Mouse (Mus musculus) embryonic facial prominence, embryonic 11.5 days (tissue): ENCODE measurements around the gene Hivep1. TPM values are rescaled to one million over a fixed set of nuclear protein-coding genes. Genes with fewer than 3 reads are reported as not detected.

Experiments used
- ATAC-seq: fragments of 200-750 bp; cut with Nextera tagmentation; replicated peaks from 2 replicates; pipeline ENCODE4 v1.8.0; 2017; ENCODE audit warnings: low read depth; ENCODE audit not compliant: insufficient number of reproducible peaks, low FRiP score, low TSS enrichment
- DNase-seq: peaks from one replicate; pipeline ENCODE4 v3.0.0-alpha.2; 2015; ENCODE audit warnings: low spot score
- H3K27ac ChIP-seq: fragments of 300-500 bp; sonication (generic); replicated peaks from 2 replicates; pipeline ENCODE4 v1.5.1; 2014; ENCODE audit warnings: mild to moderate bottlenecking, low read depth, low read length, control low read depth
- H3K27me3 ChIP-seq: fragments of 300-500 bp; sonication (generic); 2 replicates; pipeline ENCODE4 v1.6.1; 2014; ENCODE audit warnings: mild to moderate bottlenecking, low read length, moderate library complexity, mixed read lengths; ENCODE audit not compliant: control insufficient read depth, insufficient read depth
- H3K36me3 ChIP-seq: fragments of 300-500 bp; sonication (generic); replicated peaks from 2 replicates; pipeline ENCODE4 v1.6.1; 2014; ENCODE audit warnings: low read depth, mild to moderate bottlenecking, low read length, moderate library complexity, mixed read lengths; ENCODE audit not compliant: control insufficient read depth, insufficient read depth
- H3K4me1 ChIP-seq: fragments of 300-500 bp; sonication (generic); 2 replicates; pipeline ENCODE4 v1.6.1; 2014; ENCODE audit warnings: low read length, mixed read lengths; ENCODE audit not compliant: control insufficient read depth, insufficient read depth
- H3K4me2 ChIP-seq: fragments of 300-500 bp; sonication (generic); 2 replicates; pipeline ENCODE4 v1.6.1; 2014; ENCODE audit warnings: low read depth, mild to moderate bottlenecking, control low read depth, low read length, moderate library complexity
- H3K4me3 ChIP-seq: fragments of 300-500 bp; sonication (generic); 2 replicates; pipeline ENCODE4 v1.5.1; 2014; ENCODE audit warnings: low read depth, low read length, control low read depth
- H3K9ac ChIP-seq: fragments of 300-500 bp; sonication (generic); replicated peaks from 2 replicates; pipeline ENCODE4 v1.6.1; 2014; ENCODE audit warnings: mild to moderate bottlenecking, control low read depth, low read length
- H3K9me3 ChIP-seq: fragments of 300-500 bp; sonication (generic); replicated peaks from 2 replicates; pipeline ENCODE4 v1.6.1; 2016; ENCODE audit warnings: mild to moderate bottlenecking, low read length, inconsistent platforms, mixed read lengths; ENCODE audit not compliant: control insufficient read depth
- WGBS: fragments of 180-500 bp; shearing (Covaris S2); extraction: QIAGEN DNeasy Blood & Tissue Kit; methylation state at CpG from one replicate; pipeline ENCODE4 v1.1.7; 2014; 5-methylcytosine and 5-hydroxymethylcytosine counted together
- polyA plus RNA-seq: library from polyadenylated mRNA; unstranded; fragments of >200 nt; fragmentation: Nextera tagmentation; extraction: Ambion mirVana; gene quantifications from 2 replicates; pipeline ENCODE4 v1.2.1, GENCODE M21; 2014

Hivep1 gene
- polyA plus RNA-seq, 1 experiment from 2014 or later, result 13.1 TPM

DNA sequence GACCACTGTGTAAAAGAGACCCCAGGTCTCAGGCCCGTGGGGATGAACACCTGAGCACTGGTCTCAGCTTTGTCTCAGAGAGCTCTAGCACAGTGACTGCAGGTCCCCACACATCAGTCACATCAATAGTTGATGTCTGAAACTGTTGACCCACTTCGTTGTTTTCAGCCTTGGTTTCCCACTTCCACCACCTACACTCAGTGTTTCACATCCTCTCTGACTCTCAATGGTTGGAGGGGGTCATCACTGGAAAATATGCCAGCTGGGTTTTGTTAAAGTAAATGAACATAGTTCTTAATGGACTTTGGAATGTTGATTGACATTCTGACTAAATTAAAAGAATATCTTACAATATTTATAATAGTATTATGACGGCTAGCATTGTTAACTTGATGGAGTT, 58.6 kb downstream of the Hivep1 start:
- no peak for DNase-seq
- Histone ChIP-seq H3K4me1 (no peaks in the 10 kb centered on the region), H3K27me3 (no peaks in the 10 kb centered on the region), H3K4me2 (no peak overlapping the region), H3K4me3 (no peak overlapping the region), H3K9me3 (no peaks in the 10 kb centered on the region), H3K9ac (no peak overlapping the region), H3K36me3 (no peaks in the 10 kb centered on the region), H3K27ac (no peak overlapping the region)
- no peak for ATAC-seq
- WGBS, result 89% methylated on average over 3 of the region's 3 CpGs

DNA sequence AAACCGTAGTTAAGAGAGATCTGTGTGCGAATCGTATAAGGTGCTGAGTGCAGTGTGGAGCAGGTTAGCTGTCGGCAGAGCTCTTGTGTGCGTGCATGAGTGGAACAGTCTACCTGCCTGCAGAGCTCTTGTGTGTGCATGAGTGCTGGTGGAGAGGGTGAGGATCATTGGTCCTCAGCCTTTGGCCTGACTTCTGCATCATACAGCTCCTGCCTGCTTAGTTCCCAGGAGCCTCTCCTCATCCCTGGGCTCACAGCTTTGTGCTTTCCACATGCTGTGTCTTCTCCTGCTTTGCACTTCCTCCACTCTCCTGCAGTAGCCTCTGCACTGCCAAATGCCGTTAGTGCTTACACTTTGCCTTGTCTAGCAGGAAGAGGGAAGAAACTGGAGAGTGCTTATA, 60.2 kb downstream of the Hivep1 start:
- ATAC-seq (no peak), DNase-seq (no peak)
- Histone ChIP-seq H3K4me2 (no peak overlapping the region), H3K4me3 (no peak overlapping the region), H3K9me3 (no peaks in the 10 kb centered on the region), H3K27ac (no peak overlapping the region), H3K27me3 (no peaks in the 10 kb centered on the region), H3K4me1 (no peaks in the 10 kb centered on the region), H3K9ac (no peak overlapping the region), H3K36me3 (no peaks in the 10 kb centered on the region)
- 86% methylated on average over 6 of the region's 6 CpGs for WGBS

DNA sequence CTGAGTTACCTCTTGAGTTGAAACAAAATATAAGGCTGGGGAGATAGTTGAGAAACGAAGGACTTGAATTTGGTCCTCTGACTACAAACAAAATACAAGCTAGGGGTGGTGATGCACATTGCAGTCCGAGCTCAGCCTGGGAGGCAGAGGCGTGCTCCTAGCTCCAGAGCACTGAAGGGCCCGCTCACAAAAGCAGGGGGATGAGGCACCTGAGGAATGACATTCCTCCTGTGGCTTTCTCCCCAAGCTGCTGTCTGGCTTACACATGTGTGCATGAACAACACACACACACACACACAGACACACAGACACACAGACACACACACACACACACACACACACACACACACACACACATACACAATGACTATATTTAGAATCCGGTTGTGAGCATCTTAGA, 60.9 kb downstream of the Hivep1 start:
- no peaks in the 10 kb centered on the region for H3K27me3 ChIP-seq
- no peak overlapping the region for H3K4me2 ChIP-seq
- H3K9ac ChIP-seq, result no peak overlapping the region
- ATAC-seq, result no peak
- no peak for DNase-seq
- H3K4me3 ChIP-seq, result no peak overlapping the region
- no peaks in the 10 kb centered on the region for H3K36me3 ChIP-seq
- no peaks in the 10 kb centered on the region for H3K9me3 ChIP-seq
- WGBS, result 81% methylated on average over 5 of the region's 5 CpGs
- no peak overlapping the region for H3K27ac ChIP-seq
- no peaks in the 10 kb centered on the region for H3K4me1 ChIP-seq

DNA sequence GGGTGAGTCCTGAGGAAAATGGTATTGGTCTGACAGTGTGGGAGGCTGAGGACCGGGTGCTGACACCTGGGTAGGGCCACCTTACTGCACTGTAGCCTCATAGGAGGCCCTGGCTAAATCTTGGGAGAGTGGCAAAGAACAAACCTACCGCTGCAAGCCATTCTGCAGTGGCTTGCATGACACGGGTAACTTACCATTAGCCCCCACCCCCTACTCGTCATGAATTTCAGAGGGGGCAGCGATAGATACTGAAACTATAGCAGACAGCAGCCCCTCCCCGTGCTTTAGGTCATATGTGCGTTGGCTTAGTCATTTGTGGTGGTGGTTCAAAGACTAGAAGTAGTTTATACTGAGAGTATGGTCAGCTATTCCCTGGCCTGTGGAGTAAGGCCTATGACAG, 61.8 kb downstream of the Hivep1 start:
- no peaks in the 10 kb centered on the region for H3K4me1 ChIP-seq
- no peak for ATAC-seq
- no peaks in the 10 kb centered on the region for H3K27me3 ChIP-seq
- no peak overlapping the region for H3K4me2 ChIP-seq
- no peak overlapping the region for H3K27ac ChIP-seq
- H3K9me3 ChIP-seq, result no peaks in the 10 kb centered on the region
- no peaks in the 10 kb centered on the region for H3K36me3 ChIP-seq
- no peak for DNase-seq
- 93% methylated on average over 7 of the region's 7 CpGs for WGBS
- no peak overlapping the region for H3K4me3 ChIP-seq
- H3K9ac ChIP-seq, result no peak overlapping the region

DNA sequence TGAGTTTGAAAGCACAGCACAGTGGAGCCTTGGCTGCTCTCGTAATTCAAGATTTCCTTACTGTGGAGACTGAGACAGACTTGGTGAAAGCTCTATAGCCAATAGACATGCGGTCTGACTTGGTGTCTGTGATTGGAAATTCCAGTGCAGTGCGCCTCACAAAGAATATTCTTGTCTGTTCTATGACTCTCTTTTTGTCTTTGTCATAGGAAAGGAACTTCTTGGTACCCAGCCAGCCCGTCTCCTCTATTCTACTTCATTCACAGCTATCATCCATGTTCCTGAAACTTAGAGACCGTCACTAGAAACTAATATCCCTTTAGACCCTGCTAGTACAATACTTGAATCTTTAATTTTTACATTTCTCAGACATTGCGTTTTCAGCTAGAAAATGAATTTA, 64.5 kb downstream of the Hivep1 start:
- no peak for DNase-seq
- 92% methylated on average over 6 of the region's 6 CpGs for WGBS
- H3K4me1 ChIP-seq, result no peaks in the 10 kb centered on the region
- H3K9ac ChIP-seq, result no peak overlapping the region
- no peaks in the 10 kb centered on the region for H3K27me3 ChIP-seq
- H3K4me3 ChIP-seq, result no peak overlapping the region
- H3K4me2 ChIP-seq, result no peak overlapping the region
- H3K27ac ChIP-seq, result no peak overlapping the region
- H3K9me3 ChIP-seq, result no peaks in the 10 kb centered on the region
- ATAC-seq, result no peak
- H3K36me3 ChIP-seq, result no peaks in the 10 kb centered on the region

DNA sequence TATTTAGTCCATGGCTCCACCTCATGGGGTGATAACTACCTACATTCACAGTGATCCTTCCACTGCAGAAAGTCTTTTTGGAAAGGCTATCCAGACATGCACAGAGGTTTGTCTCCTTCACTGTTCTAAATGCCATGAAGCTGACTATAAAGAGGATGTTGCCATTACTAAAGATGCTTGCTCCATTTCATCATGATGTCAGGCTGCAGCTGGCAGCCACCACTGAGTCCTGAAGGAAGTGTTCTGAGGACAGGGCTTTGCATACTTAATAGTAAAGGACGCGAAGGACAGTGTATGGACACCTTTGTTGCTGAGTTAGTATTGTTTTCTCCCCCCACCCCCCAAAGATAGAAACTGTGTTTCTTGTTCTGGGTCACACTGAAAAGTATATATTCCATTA, 67.2 kb downstream of the Hivep1 start:
- Histone ChIP-seq H3K36me3 (no peaks in the 10 kb centered on the region), H3K27ac (no peak overlapping the region), H3K27me3 (no peaks in the 10 kb centered on the region), H3K9me3 (no peaks in the 10 kb centered on the region), H3K9ac (no peak overlapping the region), H3K4me1 (no peaks in the 10 kb centered on the region), H3K4me3 (no peak overlapping the region), H3K4me2 (no peak overlapping the region)
- no peak for DNase-seq
- WGBS, result 98% methylated on average over 2 of the region's 2 CpGs
- ATAC-seq, result no peak

DNA sequence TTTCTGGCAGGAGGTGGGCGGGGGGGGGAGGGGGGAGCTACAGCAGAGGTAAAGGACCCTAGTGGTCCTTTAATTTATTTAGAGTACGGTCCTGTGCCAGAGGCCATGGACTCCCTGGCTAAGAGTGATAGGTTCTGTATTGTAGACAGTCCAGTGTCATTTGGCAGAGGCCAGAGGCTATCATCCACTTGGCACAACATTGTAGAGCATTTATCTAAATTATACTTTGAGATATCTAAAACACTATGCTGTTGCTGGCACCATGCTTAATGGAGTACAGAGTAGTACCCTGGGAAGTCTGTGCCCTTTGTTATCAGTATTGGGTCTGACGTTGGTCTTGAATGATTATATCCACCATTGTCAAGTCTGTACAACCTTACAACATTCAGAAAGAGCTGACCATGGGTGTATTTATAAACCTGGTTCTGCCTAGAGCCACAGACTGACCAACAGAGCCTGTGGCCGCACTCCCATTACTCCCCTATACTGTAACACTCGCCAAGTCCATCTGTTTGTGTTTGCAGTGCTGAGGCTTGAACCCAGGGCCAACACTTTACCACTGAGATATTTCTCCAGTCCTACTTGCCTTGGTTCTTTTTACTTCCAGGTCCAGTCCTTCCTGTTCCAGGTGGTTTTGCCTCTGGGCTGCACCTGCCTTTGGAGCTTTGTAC, 69.4 kb downstream of the Hivep1 start:
- Histone ChIP-seq H3K36me3 (no peaks in the 10 kb centered on the region), H3K4me3 (no peak overlapping the region), H3K4me1 (no peaks in the 10 kb centered on the region), H3K9me3 (no peaks in the 10 kb centered on the region), H3K27me3 (no peaks in the 10 kb centered on the region), H3K9ac (no peak overlapping the region), H3K27ac (no peak overlapping the region), H3K4me2 (no peak overlapping the region)
- DNase-seq (no peak), ATAC-seq (no peak)
- 83% methylated on average over 5 of the region's 5 CpGs for WGBS

DNA sequence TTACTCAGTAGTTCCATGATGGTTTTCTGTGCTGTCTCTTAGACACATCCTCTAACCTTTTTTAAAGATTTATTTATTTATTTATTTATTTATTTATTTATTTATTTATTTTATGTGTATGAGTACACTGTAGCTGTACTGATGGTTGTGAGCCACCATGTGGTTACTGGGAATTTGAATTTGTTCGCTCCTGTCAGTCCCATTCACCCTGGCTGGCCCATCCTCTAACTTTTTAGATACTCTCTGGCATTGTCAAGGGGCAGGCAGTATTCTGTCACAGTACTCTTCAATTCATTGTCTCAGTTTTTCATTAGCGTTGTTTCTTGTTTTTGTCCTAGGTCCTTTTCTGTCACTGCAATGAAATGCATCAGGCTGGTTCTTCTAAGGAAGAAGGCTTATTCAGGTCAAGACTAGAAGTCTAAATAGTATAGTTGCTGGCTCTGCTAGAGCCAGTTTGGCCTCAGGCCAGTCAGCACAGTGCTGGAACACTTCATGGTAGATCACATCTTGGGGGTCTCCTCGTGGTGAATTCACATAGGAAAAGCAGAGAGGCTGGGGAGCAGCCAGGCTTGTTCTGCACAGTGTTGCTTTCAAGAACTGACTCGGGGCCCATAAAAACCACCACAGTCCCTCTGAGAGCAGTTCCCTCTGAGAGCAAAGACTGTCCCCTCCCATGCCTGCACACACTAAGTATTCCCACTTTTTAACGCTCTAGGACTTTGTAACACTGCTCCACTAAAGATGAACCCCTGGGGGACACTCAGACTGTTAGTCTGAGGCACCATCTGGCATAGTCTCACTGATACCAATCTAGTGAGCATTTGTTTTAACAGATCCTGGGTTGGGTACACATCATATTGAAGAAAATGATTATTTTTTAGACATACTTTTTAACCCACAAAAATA, 70.2 kb downstream of the Hivep1 start:
- H3K4me1 ChIP-seq, result no peaks in the 10 kb centered on the region
- H3K27me3 ChIP-seq, result no peaks in the 10 kb centered on the region
- H3K36me3 ChIP-seq, result no peaks in the 10 kb centered on the region
- no peak overlapping the region for H3K4me3 ChIP-seq
- H3K9me3 ChIP-seq, result no peaks in the 10 kb centered on the region
- H3K27ac ChIP-seq, result no peak overlapping the region
- H3K4me2 ChIP-seq, result no peak overlapping the region
- ATAC-seq, result no peak
- DNase-seq, result no peak
- no peak overlapping the region for H3K9ac ChIP-seq
- WGBS, result 80% methylated on average over 5 of the region's 5 CpGs
